Mouse (Mus musculus) adrenal gland (tissue): ENCODE results near the gene Grb14.

Experiments used
- intact Hi-C: fragments of 180-260 bp; cut with DNase I; formaldehyde crosslinking; loops from one replicate; pipeline ENCODE4 v1.15.1; 2025

Gene Grb14

GRCm38 (mm10) chr2:64987782-64988181 lies 37.0 kb downstream of the Grb14 start:
- intact Hi-C loops, result no loop called here

DNA sequence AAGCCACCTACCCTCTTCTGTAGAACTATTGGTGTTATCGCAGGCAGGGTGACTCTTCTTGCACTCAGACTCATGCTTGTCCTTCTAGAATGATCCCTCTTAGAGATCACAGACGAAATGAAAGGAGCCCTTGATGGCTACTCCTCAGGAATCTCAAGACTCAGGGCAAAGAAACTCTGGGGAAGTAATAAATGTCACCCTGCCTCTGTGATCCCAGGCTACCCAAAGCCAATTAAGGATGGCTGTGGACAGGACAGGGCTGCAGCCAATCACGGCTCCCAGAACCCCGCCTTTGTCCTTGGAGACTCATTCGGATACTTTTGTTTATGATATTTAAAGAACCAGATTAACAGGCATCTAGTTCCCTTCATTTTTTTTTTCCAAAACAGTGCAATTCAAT lies 49.2 kb downstream of the Grb14 start:
- intact Hi-C loops, result loop anchor here (10.0 kb wide), 1 partner anchor 369 kb away; no protein-coding TSS in a partner anchor

- intact Hi-C loops, result loop anchor here (5.0 to 10.0 kb wide), 2 partner anchors 148 to 370 kb away; no protein-coding TSS in a partner anchor
These were observed 50.2 kb downstream of the Grb14 start for GRCm38 (mm10) chr2:64974549-64974948.

- intact Hi-C loops, result loop anchor here (5.0 to 10.0 kb wide), 2 partner anchors 148 to 371 kb away; no protein-coding TSS in a partner anchor
These were observed 50.9 kb downstream of the Grb14 start for GRCm38 (mm10) chr2:64973819-64974441.

GRCm38 (mm10) chr2:64973125-64973524 lies 51.7 kb downstream of the Grb14 start:
- intact Hi-C loops, result loop anchor here (5.0 to 10.0 kb wide), 2 partner anchors 149 to 372 kb away; no protein-coding TSS in a partner anchor

- intact Hi-C loops, result loop anchor here (5.0 to 10.0 kb wide), 2 partner anchors 150 to 373 kb away; no protein-coding TSS in a partner anchor
These were observed 53.0 kb downstream of the Grb14 start for GRCm38 (mm10) chr2:64971828-64972227.

DNA sequence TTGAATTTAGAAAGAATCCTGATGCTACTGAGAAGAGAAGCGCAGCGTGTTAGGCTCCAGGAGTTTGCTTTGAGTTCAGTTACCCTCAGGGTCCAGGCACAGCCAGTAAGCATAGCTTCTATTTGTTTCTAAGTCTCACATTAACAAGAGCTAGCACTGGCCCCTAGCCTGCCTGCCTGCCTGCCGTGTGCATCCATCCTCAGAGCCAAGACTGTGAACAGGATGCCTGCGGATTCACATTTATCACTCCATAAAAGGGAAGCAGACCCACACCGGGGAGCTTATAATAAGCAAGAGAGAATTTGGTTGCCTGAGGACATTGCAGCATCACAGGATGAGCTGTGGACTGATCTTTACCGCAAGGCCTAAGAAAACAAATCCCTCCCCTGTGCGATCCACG lies 53.8 kb downstream of the Grb14 start:
- intact Hi-C loops, result loop anchor here (5.0 to 10.0 kb wide), 2 partner anchors 151 to 374 kb away; no protein-coding TSS in a partner anchor

DNA sequence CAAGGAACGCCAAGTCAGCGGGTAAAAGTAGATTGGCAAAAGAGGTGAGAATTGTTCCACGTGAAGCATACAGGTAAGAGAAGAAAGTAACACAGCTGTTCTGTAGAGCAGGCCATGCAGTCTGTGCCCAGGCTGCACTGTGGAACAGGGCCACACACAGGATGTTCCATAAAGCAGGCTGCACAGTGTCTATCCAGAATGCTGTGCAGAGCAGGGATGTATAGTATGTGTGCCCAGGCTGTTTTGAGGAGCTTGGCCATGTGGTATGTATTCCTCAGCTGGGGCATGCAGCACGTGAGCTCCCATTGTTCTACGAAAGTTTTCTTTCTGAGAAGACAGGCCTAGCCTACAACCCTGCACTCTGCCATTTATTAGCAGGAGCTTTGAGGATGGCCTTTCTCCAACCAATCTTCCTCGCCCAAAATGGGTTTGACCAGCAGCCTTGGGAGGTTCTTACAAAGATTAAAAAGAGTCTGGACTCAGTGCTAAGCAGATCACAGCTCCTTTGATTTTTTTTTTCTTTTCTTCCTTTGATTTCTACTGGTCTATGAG lies 57.8 kb downstream of the Grb14 start:
- intact Hi-C loops, result loop anchor here (5.0 kb wide), 1 partner anchor 35 kb away; no protein-coding TSS in a partner anchor

GRCm38 (mm10) chr2:64966323-64966722 lies 58.5 kb downstream of the Grb14 start:
- intact Hi-C loops, result loop anchor here (5.0 kb wide), 1 partner anchor 36 kb away; no protein-coding TSS in a partner anchor

DNA sequence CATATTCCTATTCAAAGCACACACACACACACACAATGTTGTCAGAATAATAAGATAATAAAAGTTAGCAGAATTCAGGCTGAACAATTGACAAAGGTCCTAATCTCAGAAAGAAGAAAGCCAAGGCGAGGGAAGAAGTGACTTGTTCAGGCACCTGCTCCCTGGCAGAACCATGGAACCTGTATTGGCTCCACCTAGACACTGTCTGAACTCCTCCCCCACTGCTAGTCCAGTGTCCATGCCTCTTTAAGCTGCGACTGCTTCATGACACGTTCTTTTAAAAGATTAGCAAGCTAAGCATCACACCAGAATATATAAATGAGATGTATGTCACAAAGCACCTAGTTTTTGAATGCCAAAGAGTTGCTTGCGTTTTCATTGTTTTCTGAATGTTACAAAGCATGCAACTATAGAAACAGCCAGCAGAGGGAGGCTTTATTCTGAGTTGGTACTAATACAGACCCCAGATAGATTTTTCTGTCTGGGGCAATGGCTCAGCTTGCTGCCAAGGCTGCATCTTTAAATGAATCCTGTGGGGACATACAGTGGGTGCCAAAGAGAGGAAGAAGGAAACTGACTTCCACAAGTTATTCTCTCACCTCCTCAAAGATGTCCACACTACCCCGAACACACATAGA lies 59.4 kb downstream of the Grb14 start:
- intact Hi-C loops, result loop anchor here (5.0 kb wide), 1 partner anchor 37 kb away; no protein-coding TSS in a partner anchor

DNA sequence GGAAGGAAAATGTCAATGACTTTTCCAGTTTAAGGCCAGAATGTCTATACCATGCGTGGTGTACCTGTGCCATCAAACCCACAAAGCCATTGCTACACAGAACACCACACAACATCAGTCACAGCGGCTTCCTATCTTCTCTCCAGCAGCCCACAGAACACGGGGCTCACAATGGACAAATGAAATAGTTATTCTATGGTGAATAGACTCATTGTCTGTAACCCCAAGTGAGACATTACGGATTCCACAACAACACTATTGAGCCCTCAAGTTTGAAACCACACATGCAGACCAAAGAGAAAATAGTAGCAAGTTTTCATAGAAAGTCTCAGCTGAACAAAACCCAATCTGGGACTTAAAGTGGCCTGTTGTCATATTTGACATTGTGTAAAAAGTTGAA lies 62.6 kb downstream of the Grb14 start:
- intact Hi-C loops, result no loop called here

DNA sequence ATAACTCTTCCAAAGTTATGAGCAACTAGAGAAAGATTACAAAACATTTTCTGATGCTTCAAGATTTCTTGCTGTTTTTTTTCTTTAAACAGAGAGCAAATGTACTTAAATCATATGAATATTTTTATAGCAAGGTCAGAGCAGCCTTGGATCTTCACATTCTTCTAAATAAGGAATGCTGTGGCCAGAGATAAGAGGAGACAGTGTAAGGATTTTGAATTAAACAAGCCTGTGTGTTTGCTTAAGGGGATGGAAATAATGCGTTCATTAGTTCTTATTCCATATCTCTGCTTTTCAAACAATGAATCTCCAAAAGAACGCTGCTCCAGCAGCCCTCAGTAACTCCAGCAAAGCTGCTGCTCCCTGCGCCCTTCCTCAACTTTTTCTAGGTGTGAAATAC lies 63.4 kb downstream of the Grb14 start:
- intact Hi-C loops, result no loop called here

GRCm38 (mm10) chr2:64959657-64960056 lies 65.1 kb downstream of the Grb14 start:
- intact Hi-C loops, result no loop called here

DNA sequence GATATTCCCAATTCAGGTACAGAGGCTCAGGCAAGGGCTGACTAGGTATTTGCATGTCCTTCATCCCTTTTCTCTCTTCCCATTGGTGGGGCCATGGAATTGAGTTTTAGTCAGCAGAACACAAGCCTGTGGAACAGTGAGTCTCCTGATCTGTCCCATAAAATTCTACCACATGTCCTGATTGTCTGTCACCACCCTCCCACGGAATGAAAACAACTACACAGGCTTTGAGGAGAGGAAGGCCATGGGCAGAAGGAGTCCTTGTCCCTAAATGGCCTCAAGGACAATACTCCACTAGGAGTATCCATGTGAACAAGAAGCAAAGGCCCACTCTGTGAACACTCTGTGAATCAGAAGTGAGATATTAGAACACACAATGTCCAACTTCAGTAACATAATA lies 69.3 kb downstream of the Grb14 start:
- intact Hi-C loops, result no loop called here

DNA sequence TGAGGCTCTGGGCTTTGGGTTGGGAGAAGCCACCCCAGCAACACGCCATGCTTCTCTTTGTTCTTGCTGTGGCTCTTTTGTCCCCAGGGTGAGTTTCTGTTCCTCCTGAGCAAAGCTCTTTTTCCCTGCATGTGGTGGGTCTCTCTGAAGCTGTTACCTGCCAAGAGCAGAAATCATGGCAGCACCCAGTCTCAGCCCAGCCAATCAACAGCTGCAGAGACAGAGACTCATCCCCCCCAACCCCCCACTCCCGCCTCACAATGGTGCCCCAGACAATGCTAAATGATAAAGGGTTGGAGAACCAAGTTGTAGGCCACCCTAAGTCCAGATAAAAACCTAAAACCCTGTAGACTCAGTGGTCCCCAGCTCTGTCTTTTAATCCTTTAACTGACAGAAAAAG lies 75.6 kb downstream of the Grb14 start:
- intact Hi-C loops, result no loop called here

DNA sequence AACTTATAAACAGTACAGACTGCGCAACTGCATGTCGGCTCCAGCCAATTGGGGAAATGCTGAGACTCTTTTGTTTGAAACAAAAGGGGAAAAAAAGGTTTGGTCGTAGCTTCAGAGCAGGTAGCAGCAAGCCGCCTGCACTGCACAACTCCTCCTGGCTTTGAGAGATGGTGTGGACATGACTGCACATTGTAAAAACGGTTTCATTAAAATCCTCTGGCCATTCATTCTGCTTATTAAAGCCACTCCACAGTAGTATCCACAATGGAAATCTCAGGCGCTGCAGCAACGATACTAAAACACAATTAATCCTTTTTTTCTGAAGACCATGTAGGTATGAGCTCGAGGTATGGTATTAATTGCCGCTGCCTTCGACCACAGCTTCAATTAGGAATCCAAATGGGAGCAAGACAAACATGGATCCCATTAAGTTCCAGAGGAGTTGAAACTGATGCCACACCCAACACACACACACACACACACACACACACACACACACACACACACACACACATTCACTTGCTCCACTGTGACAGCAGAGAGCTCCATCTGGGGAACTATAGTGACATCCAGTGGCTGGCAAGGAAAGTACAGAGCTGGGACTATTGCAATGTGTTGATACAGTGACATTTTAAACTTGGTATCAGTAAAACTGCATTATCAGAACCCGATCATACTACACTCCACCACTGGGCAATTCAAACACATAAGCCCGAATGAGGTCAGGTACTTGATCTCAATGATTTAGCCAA lies 76.2 kb downstream of the Grb14 start:
- intact Hi-C loops, result no loop called here

GRCm38 (mm10) chr2:64947484-64947883 lies 77.3 kb downstream of the Grb14 start:
- intact Hi-C loops, result no loop called here

DNA sequence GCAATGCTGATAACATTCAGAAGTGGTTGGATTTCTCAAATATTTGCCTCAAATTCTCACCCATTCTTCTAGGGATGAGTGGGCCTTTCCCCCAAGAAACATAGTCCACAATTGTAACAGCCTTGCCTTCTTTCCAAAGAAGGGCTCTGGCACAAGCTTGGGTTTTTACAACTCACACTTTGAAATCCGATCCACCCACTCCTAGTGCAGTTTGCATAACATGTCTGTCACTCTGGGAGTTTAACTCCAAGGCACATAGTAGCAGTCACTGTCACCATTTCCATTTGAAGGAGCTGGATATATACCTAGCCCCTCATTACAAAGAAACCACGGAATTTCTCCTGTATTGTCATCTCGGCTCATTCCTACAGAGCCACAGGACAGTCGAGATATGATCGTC lies 103.9 kb downstream of the Grb14 start:
- intact Hi-C loops, result no loop called here

DNA sequence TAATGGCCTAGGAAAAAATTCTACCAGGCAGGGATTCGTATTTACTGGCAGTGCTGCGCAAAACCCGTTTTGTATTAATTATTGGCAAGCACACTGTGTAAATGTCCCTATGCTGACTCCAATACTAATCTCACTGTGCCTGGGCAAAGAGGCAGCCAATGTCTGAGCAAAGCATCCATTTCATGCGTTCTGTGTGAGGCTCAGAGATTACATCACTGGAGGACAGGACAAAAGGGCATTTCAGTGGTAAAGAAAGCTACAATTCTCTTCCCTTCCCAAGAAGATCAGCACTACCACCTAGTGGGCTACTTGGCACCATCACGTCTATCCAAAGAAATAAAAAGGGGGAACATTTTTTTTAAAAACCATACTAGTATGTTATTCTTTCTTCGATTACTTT lies 109.3 kb downstream of the Grb14 start:
- intact Hi-C loops, result no loop called here

DNA sequence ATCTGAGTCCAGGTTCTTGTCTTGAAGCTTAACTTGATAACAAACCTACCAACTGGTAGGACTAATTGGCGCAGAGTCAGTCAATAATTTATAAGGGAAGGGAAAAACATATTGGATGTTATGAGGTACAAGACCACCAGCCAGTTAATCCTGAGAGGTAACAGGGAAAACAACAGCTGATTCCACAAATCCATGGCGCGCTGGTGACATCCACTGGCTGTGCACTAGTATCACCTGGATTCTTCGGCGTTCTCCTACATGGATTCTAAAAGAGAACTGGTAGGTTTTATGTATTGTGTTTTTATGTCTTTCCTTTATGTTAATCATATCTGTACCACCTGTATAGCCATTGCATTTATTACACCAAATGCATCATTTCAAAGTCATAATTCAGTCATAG lies 119.9 kb downstream of the Grb14 start:
- intact Hi-C loops, result no loop called here

DNA sequence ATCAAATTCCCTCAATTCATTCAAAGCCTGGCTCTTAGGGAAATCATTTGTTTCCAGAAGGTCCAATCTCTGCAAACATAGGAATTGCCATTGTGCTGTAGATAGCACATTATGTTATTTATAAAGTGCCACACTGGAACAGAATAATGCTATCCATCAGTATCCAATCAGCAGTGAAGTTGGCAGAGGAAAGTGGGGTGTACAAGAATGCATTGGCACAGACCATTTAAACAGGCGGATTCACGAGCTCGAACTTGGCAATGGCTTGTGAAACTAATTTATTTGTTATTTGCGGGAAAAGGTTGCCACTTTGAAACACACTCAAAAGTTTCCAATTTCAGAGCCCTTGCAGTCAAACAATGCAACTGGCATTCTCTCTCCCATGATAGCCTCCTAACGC lies 126.9 kb downstream of the Grb14 start:
- intact Hi-C loops, result no loop called here

DNA sequence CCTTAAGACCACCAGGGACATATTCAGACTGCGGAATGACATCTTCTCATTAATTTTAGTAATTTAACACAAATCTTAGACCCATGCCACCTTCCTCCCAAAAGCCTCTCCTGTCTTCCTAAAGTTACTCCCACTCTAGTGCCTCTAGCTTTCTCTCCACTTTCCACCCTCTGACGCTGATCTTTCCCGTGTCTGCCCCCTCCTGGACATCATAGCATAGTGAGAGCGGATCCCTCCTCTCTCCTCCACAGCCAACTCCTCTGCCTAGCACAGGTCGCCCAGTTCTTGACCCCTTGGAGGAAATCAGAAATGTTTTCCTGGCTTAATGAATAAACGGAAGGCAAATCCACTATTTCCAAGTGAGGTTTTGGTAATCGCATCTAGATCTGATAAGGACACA lies 131.6 kb downstream of the Grb14 start:
- intact Hi-C loops, result no loop called here
